Mouse (Mus musculus): ENCODE results near the gene Gm35549. TPM values are rescaled to one million over a fixed set of nuclear protein-coding genes. Genes with fewer than 3 reads are reported as not detected.

Gene Gm35549
- polyA plus RNA-seq, 1 experiment from 2014 or later: 0.44 TPM

Other genes with a start within 250 kb of the Gm35549 start
- gene Topaz1, start 96.7 kb downstream of the Gm35549 start, polyA plus RNA-seq (2015; fragmentation: Nextera tagmentation; extraction: Ambion mirVana): not detected in 2 replicates
- gene Tcaim, start 38.5 kb downstream of the Gm35549 start, polyA plus RNA-seq (2015; fragmentation: Nextera tagmentation; extraction: Ambion mirVana): 5.2 and 6.3 TPM in 2 replicates
- gene Zfp445, start 22.0 kb upstream of the Gm35549 start, polyA plus RNA-seq (2015; fragmentation: Nextera tagmentation; extraction: Ambion mirVana): 70.8 and 71.3 TPM in 2 replicates
- gene Zkscan7, start 41.6 kb upstream of the Gm35549 start, polyA plus RNA-seq (2015; fragmentation: Nextera tagmentation; extraction: Ambion mirVana): 5.0 TPM in 2 replicates
- 24.0 and 25.2 TPM in 2 replicates for gene Zfp105, start 79.0 kb upstream of the Gm35549 start, polyA plus RNA-seq (2015; fragmentation: Nextera tagmentation; extraction: Ambion mirVana)
- gene 1110059G10Rik, start 107.0 kb upstream of the Gm35549 start, polyA plus RNA-seq (2015; fragmentation: Nextera tagmentation; extraction: Ambion mirVana): 26.8 and 33.1 TPM in 2 replicates
- gene Kif15, start 107.0 kb upstream of the Gm35549 start, polyA plus RNA-seq (2015; fragmentation: Nextera tagmentation; extraction: Ambion mirVana): 59.3 and 60.1 TPM in 2 replicates
- 19.9 and 20.9 TPM in 2 replicates for gene Tmem42, start 177.3 kb upstream of the Gm35549 start, polyA plus RNA-seq (2015; fragmentation: Nextera tagmentation; extraction: Ambion mirVana)
- gene Tgm4, start 190.7 kb upstream of the Gm35549 start, polyA plus RNA-seq (2015; fragmentation: Nextera tagmentation; extraction: Ambion mirVana): 0.41 and 0.70 TPM in 2 replicates